Comparison of ENCODE assay signal across 35 mouse cellular contexts in genomic region chr11:61649626-61650025, GRCm38 (mm10). TPM values are rescaled to one million over a fixed set of nuclear protein-coding genes. Genes with fewer than 3 reads are reported as not detected.
"Had no signal": no experiment of that assay in that cellular context is flagged by ENCODE, and none has a peak within 500 bp of the region (broad histone marks: within the 10 kb centered on the region; RNA-seq: fewer than 3 reads in every experiment).

No protein-coding gene starts in this region.

- H3K36me3 ChIP-seq: limb, embryonic 10.5 days; limb, embryonic 12.5 days; limb, embryonic 13.5 days; limb, embryonic 15.5 days; liver, embryonic 12.5 days; liver, embryonic 13.5 days; liver, embryonic 15.5 days; lung, embryonic 15.5 days; midbrain, embryonic 10.5 days; midbrain, embryonic 12.5 days; midbrain, embryonic 13.5 days; midbrain, embryonic 15.5 days; neural tube, embryonic 12.5 days had no signal

- H3K4me3 ChIP-seq: limb, embryonic 10.5 days; limb, embryonic 12.5 days; limb, embryonic 13.5 days; limb, embryonic 15.5 days; liver, embryonic 12.5 days; liver, embryonic 13.5 days; liver, embryonic 15.5 days; lung, embryonic 15.5 days; megakaryocyte, embryonic 14.5 days; midbrain, embryonic 10.5 days; midbrain, embryonic 12.5 days; midbrain, embryonic 13.5 days; midbrain, embryonic 15.5 days; myocyte; neural tube, embryonic 12.5 days had no signal

- H3K9me3 ChIP-seq: limb, embryonic 10.5 days; limb, embryonic 12.5 days; limb, embryonic 13.5 days; limb, embryonic 15.5 days; liver, embryonic 12.5 days; liver, embryonic 13.5 days; liver, embryonic 15.5 days; lung, embryonic 15.5 days; megakaryocyte, embryonic 14.5 days; midbrain, embryonic 10.5 days; midbrain, embryonic 12.5 days; midbrain, embryonic 13.5 days; midbrain, embryonic 15.5 days; neural tube, embryonic 12.5 days had no signal

- DNase-seq: left cerebral cortex, postnatal 4 days; liver; liver, embryonic 13.5 days; liver, postnatal 0 days; lung, adult 18-20 months; lung, adult 2 months; lung, embryonic 14.5 days; lung, postnatal 10 days; lung, postnatal 14 days; lung, postnatal 36 days; lung, postnatal 4 days; midbrain, embryonic 14.5 days had no signal

- H3K9ac ChIP-seq: limb, embryonic 12.5 days; limb, embryonic 13.5 days; limb, embryonic 15.5 days; liver, embryonic 12.5 days; liver, embryonic 13.5 days; liver, embryonic 14.5 days; liver, embryonic 15.5 days; liver, postnatal 0 days; lung, embryonic 14.5 days; lung, embryonic 15.5 days; midbrain, embryonic 12.5 days; midbrain, embryonic 13.5 days; midbrain, embryonic 15.5 days; neural tube, embryonic 12.5 days had no signal

- H3K4me1 ChIP-seq: limb, embryonic 10.5 days; limb, embryonic 12.5 days; liver, embryonic 12.5 days; liver, embryonic 13.5 days; liver, embryonic 15.5 days; midbrain, embryonic 10.5 days; midbrain, embryonic 12.5 days; midbrain, embryonic 13.5 days; midbrain, embryonic 15.5 days; neural tube, embryonic 12.5 days had no signal

- H3K27ac ChIP-seq: limb, embryonic 10.5 days; limb, embryonic 12.5 days; limb, embryonic 13.5 days; limb, embryonic 15.5 days; liver, embryonic 12.5 days; liver, embryonic 13.5 days; liver, embryonic 14.5 days; liver, embryonic 15.5 days; lung, embryonic 15.5 days; macrophage; midbrain, embryonic 10.5 days; midbrain, embryonic 12.5 days; midbrain, embryonic 13.5 days; midbrain, embryonic 15.5 days; neural tube, embryonic 12.5 days had no signal

- H3K27me3 ChIP-seq: limb, embryonic 12.5 days; limb, embryonic 13.5 days; limb, embryonic 15.5 days; liver, embryonic 13.5 days; lung, embryonic 15.5 days; midbrain, embryonic 12.5 days; midbrain, embryonic 13.5 days; midbrain, embryonic 15.5 days; neural tube, embryonic 12.5 days had no signal

- H3K4me2 ChIP-seq: limb, embryonic 12.5 days; limb, embryonic 13.5 days; limb, embryonic 15.5 days; liver, embryonic 11.5 days; liver, embryonic 12.5 days; liver, embryonic 13.5 days; liver, embryonic 15.5 days; lung, embryonic 14.5 days; lung, embryonic 15.5 days; midbrain, embryonic 11.5 days; midbrain, embryonic 12.5 days; midbrain, embryonic 13.5 days; midbrain, embryonic 15.5 days; neural tube, embryonic 12.5 days had no signal

RNA-seq across cellular contexts. Expression of gene Fam83g, which starts 34.3 kb away (rescaled TPM):
- total RNA-seq: left cerebral cortex, postnatal 25 days; megakaryocyte progenitor cell, adult 5-6 weeks; megakaryocyte, adult 5-6 weeks; megakaryocyte-erythroid progenitor cell, adult 5-6 weeks; monocyte, adult 5-6 weeks had no signal
- polyA plus RNA-seq: macrophage, myocyte had no signal
